Mouse (Mus musculus): ENCODE measurements around the gene Gm5150.
"Not testable (repeated sequence)": the region's sequence is repeated elsewhere in the genome, so short reads cannot be mapped to it uniquely, and the experiment has no call there.

Gene Gm5150

GRCm38 (mm10) chr3:16006215-16006614 is at the start of gene Gm5150:
TSS of gene Gm5150 (minus strand) at chr3:16006437.
- in situ Hi-C loops (cut with MboI, MseI): no loop called here

DNA sequence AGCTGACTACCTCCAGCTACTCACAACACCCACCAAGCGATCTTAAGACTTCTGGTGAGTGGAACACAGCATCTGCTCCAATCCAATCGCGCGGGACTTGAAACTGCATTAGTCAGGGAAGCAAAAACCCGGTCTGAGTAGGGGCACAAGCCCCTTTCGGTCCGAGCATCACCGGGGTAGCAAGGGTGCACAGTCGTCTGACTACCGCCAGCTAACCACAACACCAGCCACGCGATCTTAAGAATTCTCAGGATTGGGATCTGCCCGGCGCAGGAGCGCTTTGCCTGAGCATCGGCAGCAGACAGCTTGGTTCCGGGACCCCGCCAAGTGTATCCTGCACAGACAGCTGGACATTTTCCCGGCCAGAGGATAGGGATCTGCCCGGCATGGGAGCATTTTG is 45.5 kb upstream of the Gm5150 start:
- in situ Hi-C loops (cut with MboI, MseI): not testable (repeated sequence)

DNA sequence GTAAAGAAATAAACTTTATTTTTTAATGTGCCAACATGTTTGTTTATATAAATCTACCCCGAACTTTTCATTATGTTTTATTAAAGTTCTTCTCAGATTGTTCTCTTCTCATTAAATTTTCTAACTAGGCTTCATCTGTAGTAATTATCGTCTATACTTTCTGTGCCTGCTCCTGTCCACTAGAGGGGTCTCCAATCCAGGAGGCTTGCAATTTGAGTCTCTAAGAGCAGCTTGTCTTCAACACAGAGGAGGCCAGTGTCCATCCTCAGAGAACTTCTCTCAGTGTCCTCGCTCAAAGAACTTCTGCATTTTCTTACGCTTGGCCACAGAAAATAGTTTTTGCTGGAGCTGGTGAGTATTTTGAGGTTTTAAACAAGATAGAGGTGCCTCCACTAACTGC is 41.1 kb upstream of the Gm5150 start:
- in situ Hi-C loops (cut with MboI, MseI): no loop called here

- in situ Hi-C loops (cut with MboI, MseI): loop anchor here (5.0 kb wide), 1 partner anchor 776 kb away; no protein-coding TSS in a partner anchor
Observed at GRCm38 (mm10) chr3:16043315-16043714, 37.1 kb upstream of the Gm5150 start.

GRCm38 (mm10) chr3:16024988-16025387 is 18.8 kb upstream of the Gm5150 start:
- in situ Hi-C loops (cut with MboI, MseI): not testable (repeated sequence)

GRCm38 (mm10) chr3:16022214-16022613 is 16.0 kb upstream of the Gm5150 start:
- in situ Hi-C loops (cut with MboI, MseI): no loop called here

GRCm38 (mm10) chr3:16014456-16014855 is 8.2 kb upstream of the Gm5150 start:
- in situ Hi-C loops (cut with MboI, MseI): not testable (repeated sequence)

DNA sequence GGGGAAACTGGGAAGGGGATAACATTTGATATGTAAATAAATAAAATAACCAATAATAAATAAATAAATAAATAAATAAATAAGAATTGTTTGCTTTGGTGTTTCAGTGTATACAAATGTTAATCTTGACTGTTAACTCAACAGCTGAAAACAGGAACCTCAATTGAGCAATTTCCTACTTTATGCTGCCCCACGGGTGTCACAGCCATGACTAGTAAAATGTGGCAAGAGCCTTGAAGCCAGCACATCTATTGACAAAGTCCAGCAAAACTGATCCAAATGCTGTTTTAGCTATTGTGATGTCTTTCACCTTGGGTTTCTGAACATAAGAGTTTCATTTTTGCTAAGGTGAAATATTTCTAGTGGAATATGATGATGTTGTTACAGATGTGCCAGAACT is 1.6 kb upstream of the Gm5150 start:
- in situ Hi-C loops (cut with MboI, MseI): no loop called here

- in situ Hi-C loops (cut with MboI, MseI): no loop called here
Observed at GRCm38 (mm10) chr3:16003890-16004633, 2.2 kb downstream of the Gm5150 start.

GRCm38 (mm10) chr3:15999479-15999878 is 6.8 kb downstream of the Gm5150 start:
- in situ Hi-C loops (cut with MboI, MseI): not testable (repeated sequence)

GRCm38 (mm10) chr3:15982216-15982615 is 24.0 kb downstream of the Gm5150 start:
- in situ Hi-C loops (cut with MboI, MseI): no loop called here

DNA sequence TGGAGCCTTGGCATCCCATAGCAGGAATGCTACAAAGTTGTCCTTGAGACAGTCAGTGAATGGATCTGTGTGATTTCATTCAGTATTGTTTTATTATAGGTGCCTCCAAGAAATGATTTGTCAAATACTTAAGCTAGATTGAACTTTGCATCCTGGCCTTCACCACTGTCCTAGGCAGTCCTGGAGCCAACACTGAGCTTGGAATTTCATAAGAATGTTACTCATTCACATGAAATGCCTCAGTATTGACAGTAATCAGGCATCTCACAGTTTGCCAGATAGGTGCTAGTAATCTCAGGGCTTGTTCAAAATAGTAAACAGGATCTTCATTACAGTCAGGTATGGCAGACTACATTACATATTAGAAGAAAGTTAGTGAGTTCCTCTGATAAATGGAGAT is 49.3 kb downstream of the Gm5150 start:
- in situ Hi-C loops (cut with MboI, MseI): no loop called here
